Mouse (Mus musculus): ENCODE results near the gene Zmat3. TPM values are rescaled to one million over a fixed set of nuclear protein-coding genes. Genes with fewer than 3 reads are reported as not detected.
A peak's percentile ranks its signal among the peaks of the same experiment; 100 is the strongest.

The Zmat3 gene
- polyA plus RNA-seq (2012; ENCODE audit: insufficient read depth, low replicate concordance): 4.0 and 5.0 TPM in 2 replicates

DNA sequence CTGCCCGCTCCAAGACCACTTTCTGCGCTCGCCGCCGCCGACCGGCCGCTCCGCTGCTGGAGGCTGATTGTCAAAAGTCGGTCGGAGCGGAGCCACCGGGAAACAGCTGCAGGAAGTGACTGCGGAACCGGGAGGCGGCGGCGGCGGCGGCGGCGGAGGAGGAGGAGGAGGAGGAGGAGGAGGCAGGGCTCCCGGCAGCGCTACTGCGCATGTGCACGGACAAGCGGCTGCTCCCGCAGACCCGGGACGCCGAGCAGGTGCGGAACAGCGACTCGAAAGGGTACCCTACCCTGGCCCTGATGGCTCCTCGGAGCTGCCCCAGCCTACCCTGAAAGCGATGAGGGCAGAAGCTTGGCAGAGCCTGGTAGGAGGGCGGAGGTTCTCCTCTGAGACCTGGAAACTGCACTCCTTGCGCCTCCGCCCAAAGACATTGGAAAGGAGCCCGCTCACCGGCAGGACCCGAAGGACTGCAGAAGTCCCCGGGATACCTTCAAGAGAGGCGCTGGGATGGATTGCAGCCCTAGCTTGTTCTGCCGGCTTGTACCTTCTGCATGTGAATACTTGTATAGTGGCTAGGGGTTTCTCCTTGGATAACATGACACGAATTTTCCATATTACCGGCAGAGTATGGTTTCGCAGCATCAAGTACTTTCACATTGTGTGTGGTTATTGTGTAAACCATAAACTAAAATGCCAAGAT is at the start of gene Zmat3:
Gene Zmat3, minus strand, starts transcription at position 469 of the 700 bp plus-strand sequence.
- Histone ChIP-seq H3K9me3 (no peaks in the 10 kb centered on the region), H3K4me1 (peaks cover 53% of the 10 kb centered on the region)
- TF ChIP-seq FLI1 (IDR thresholded peaks at IDR 0.05; ENCODE audit: low read length) (no peak), GATA1 (IDR thresholded peaks at IDR 0.05; ENCODE audit: borderline replicate concordance, low read length) (no peak)

DNA sequence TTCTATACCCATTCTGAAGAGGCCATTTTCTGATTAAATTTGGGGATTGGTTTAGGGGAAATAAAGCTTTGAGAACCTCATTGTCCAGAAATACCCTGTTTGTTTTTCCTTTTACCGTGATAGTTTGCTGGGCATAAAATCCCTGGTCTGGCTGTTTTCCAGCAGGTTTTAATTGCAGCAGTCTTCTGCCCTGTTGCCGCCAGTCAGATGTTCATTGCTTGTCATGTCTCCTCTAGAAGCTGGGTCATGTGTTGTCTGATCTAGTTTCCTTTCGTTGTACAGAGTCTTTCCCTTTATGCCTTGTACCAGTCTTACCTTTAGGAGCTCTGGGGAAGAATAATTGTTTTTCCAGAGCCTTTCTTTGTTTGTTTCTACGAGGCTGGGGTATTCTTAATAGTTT is 48.6 kb upstream of the Zmat3 start:
- no peak overlapping the region for H3K4me3 ChIP-seq (replicated peaks)
- H3K27me3 ChIP-seq (replicated peaks): no peaks in the 10 kb centered on the region
- H3K9me3 ChIP-seq: no peaks in the 10 kb centered on the region
- no peak for TF ChIP-seq FLI1 (IDR thresholded peaks at IDR 0.05; ENCODE audit: low read length)
- no peak for TF ChIP-seq GATA1 (IDR thresholded peaks at IDR 0.05; ENCODE audit: borderline replicate concordance, low read length)
- peaks cover 3% of the 10 kb centered on the region for H3K36me3 ChIP-seq (replicated peaks; ENCODE audit: low read length)
- peaks cover 56% of the 10 kb centered on the region for H3K4me1 ChIP-seq

More for the DNA sequence above, at the start of gene Zmat3:
- Histone ChIP-seq H3K36me3 (replicated peaks; ENCODE audit: low read length) (peaks cover 10% of the 10 kb centered on the region), H3K4me3 (replicated peaks) (peak within 1 kb of the TSS; percentile 99), H3K27me3 (replicated peaks) (no peaks in the 10 kb centered on the region)

DNA sequence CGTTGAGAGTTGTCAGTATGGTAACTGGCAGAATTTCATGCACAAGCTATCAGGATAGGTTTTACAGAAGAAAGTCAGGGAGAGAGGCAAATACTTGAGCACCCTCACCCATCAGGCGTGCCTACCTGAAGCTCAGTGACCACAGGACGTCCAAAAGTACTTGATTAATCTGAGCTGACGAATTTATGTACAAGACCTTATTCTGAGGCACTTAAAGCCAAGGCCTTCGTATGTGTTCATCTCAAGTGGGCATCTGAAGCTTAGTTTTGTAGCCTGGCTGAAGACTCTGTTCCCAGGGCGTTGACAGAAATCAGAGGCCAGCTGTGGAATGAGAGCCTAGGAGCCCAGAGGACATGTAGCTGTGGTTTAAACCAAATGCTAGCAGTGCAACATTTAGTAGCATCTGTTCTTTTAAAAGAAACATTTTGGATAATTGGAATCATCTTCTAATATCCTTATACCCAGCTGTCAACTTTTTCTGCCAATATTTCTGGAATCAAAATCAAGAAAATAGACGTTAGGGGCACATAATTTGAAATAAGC is 46.8 kb upstream of the Zmat3 start:
- no peak for TF ChIP-seq FLI1 (IDR thresholded peaks at IDR 0.05; ENCODE audit: low read length)
- TF ChIP-seq GATA1 (IDR thresholded peaks at IDR 0.05; ENCODE audit: borderline replicate concordance, low read length): no peak
- Histone ChIP-seq H3K36me3 (replicated peaks; ENCODE audit: low read length) (peaks cover 13% of the 10 kb centered on the region), H3K4me3 (replicated peaks) (no peak overlapping the region), H3K4me1 (peaks cover 60% of the 10 kb centered on the region), H3K9me3 (0 out of 2 replicates have a peak, but pooled peaks cover 5% of the 10 kb centered on the region), H3K27me3 (replicated peaks) (no peaks in the 10 kb centered on the region)

DNA sequence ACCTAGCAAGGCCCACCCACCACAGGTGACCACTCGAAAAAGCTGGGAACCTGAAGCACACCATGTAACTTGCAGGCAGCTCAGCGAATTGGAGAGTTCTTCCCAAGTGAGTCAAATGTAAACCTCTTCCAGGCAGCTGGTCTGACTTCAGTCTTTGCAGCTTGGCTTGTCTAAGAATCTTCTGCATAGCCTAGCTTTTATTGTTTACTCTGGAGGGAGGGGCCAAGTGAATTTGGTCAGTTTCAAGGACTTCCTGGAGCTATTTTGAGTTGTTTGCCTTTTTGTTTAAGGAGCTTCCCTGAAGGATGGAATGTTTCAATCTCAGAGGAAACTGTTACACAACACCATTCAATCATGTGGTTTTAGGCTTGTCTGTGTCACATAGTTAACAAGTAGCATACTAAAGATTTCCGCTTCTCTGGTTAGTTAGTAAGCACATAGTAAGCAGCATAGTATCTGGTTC is 43.0 kb upstream of the Zmat3 start:
- 0 out of 2 replicates have a peak, but pooled peaks cover 5% of the 10 kb centered on the region for H3K9me3 ChIP-seq
- no peak overlapping the region for H3K4me3 ChIP-seq (replicated peaks)
- TF ChIP-seq FLI1 (IDR thresholded peaks at IDR 0.05; ENCODE audit: low read length): no peak
- TF ChIP-seq GATA1 (IDR thresholded peaks at IDR 0.05; ENCODE audit: borderline replicate concordance, low read length): no peak
- H3K4me1 ChIP-seq: peaks cover 67% of the 10 kb centered on the region
- H3K27me3 ChIP-seq (replicated peaks): no peaks in the 10 kb centered on the region
- peaks cover 19% of the 10 kb centered on the region for H3K36me3 ChIP-seq (replicated peaks; ENCODE audit: low read length)

DNA sequence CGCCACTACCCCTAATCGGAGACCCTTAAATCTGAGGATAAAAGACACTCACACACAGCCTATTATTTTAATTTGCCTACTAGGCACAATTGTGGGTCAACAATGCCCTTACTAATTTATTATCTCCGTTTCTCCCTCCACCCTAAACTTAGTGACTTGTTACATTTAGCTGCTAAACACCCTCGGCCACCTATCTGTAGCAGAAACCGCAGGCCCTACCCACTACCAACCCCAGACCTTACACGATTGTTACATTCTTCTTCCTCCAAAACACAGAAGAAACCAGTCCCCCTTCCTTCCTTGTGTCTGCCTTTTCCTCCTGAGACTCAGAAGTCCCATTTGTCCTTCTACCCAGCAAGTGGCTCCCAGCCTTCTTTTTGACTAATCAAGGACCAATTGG is 41.0 kb upstream of the Zmat3 start:
- H3K9me3 ChIP-seq: 0 out of 2 replicates have a peak, but pooled peaks cover 5% of the 10 kb centered on the region
- H3K36me3 ChIP-seq (replicated peaks; ENCODE audit: low read length): peaks cover 16% of the 10 kb centered on the region
- peaks cover 68% of the 10 kb centered on the region for H3K4me1 ChIP-seq

DNA sequence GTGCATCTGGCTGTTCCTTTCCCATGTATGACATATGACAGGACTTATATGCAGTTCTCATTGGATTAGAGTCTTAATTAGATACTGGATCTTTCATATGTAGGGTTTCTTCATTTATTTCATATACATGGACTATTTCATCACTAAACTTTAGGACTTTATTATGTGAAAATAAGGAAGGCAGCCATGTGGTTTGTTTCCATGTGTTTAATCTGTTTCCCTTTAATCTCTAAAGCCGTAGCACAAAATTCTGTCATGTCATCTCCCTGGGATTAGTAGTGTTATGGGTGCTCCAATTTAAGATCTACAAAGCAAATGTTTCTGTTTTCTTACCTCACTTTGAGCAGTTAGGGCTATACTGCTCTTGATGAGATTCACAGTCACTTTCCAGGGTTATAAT is 39.9 kb upstream of the Zmat3 start:
- Histone ChIP-seq H3K4me3 (replicated peaks) (no peak overlapping the region), H3K9me3 (0 out of 2 replicates have a peak, but pooled peaks cover 5% of the 10 kb centered on the region), H3K27me3 (replicated peaks) (no peaks in the 10 kb centered on the region), H3K4me1 (peaks cover 77% of the 10 kb centered on the region), H3K36me3 (replicated peaks; ENCODE audit: low read length) (peaks cover 16% of the 10 kb centered on the region)
- TF ChIP-seq GATA1 (IDR thresholded peaks at IDR 0.05; ENCODE audit: borderline replicate concordance, low read length) (no peak), FLI1 (IDR thresholded peaks at IDR 0.05; ENCODE audit: low read length) (no peak)

More for the DNA sequence above, 41.0 kb upstream of the Zmat3 start:
- Histone ChIP-seq H3K4me3 (replicated peaks) (no peak overlapping the region), H3K27me3 (replicated peaks) (no peaks in the 10 kb centered on the region)
- no peak for TF ChIP-seq GATA1 (IDR thresholded peaks at IDR 0.05; ENCODE audit: borderline replicate concordance, low read length)
- no peak for TF ChIP-seq FLI1 (IDR thresholded peaks at IDR 0.05; ENCODE audit: low read length)

DNA sequence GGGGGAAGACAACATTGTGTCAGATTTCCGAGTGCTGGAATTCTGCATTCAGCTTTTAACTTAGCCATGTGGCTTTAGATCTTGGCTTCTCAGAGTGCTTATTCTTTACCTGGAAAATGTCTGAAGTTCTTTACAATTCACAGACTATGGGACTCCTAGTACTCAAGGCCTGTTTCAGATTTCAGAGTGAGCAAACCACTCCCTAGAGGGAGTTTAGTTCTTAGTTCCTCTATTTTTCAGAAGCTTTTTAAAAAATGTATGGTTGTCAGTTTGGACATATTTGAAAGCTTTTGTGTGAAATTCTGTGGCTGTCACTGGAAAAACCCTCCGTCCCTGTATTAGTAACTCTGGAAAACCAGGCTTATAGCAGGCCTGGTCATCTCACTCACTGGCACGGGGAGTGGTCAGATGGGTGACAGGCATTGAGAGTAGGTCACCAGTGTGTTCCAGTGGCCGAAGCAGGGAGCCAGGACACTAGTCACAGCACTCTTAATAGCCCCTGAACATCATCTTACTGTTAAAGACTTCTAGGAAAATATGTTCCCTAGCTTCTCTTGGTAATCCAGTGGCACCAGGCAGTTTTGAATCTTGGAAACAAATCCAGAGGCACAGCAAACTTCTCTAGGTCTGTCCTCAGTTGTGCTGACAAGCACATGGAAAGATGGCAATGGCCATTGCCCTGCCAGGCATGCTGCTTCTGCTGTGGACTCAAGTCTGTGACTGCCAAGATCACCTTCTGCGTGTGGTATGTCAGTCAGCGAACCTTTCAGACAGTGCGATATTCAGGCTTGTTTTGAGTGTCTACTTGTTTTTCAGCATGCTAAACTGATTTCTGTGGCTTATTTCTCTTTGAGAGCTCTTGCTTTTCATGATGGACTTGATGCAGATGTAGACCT is 37.4 kb upstream of the Zmat3 start:
- Histone ChIP-seq H3K4me1 (peaks cover 83% of the 10 kb centered on the region), H3K36me3 (replicated peaks; ENCODE audit: low read length) (peaks cover 10% of the 10 kb centered on the region), H3K4me3 (replicated peaks) (peak overlapping the region; percentile 21), H3K27me3 (replicated peaks) (no peaks in the 10 kb centered on the region), H3K9me3 (no peaks in the 10 kb centered on the region)
- no peak for TF ChIP-seq FLI1 (IDR thresholded peaks at IDR 0.05; ENCODE audit: low read length)
- TF ChIP-seq GATA1 (IDR thresholded peaks at IDR 0.05; ENCODE audit: borderline replicate concordance, low read length): no peak

DNA sequence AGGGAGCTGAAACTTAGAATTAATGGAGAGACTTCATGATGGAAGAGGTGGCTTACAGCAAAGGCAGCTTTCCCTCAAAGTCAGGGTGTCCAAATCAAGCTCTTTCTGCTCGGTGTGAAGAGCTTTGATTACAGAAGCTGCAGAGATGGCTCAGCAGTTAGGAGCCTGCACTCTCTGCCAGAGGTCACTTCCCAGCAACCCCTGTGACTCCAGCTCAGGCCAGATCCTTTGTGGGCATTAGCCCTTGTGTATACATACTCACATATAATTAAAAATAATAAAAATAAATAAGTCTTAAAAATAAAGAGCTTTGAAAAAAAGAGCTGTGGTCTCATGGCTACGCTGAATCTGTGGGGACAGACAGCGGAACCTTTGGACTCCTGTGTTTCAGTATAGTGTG is 35.8 kb upstream of the Zmat3 start:
- peaks cover 69% of the 10 kb centered on the region for H3K4me1 ChIP-seq
- TF ChIP-seq FLI1 (IDR thresholded peaks at IDR 0.05; ENCODE audit: low read length): no peak
- no peak for TF ChIP-seq GATA1 (IDR thresholded peaks at IDR 0.05; ENCODE audit: borderline replicate concordance, low read length)
- H3K36me3 ChIP-seq (replicated peaks; ENCODE audit: low read length): no peaks in the 10 kb centered on the region
- no peaks in the 10 kb centered on the region for H3K9me3 ChIP-seq
- no peaks in the 10 kb centered on the region for H3K27me3 ChIP-seq (replicated peaks)
- no peak overlapping the region for H3K4me3 ChIP-seq (replicated peaks)

DNA sequence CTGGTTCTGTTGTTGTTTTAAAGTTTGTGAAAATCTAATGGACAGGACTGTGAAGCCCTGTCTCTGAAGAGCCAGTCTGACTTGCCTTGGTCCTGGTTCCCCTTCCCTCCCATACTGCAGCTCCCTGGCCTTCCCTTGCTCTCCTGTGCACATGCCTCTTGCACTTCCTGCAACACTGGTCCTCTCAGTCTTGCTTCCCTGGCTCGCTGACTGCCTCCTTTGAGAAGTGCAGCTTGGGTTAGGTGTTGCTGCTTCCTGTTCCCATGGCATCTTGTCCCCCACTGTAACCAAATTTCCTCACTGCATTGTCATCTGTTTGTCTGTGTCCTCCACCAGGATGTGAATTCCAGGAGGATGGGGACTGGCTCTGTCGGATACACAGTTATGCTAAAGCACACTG is 34.1 kb upstream of the Zmat3 start:
- Histone ChIP-seq H3K36me3 (replicated peaks; ENCODE audit: low read length) (no peaks in the 10 kb centered on the region), H3K9me3 (no peaks in the 10 kb centered on the region), H3K4me1 (peaks cover 52% of the 10 kb centered on the region), H3K4me3 (replicated peaks) (peak overlapping the region; percentile 83), H3K27me3 (replicated peaks) (no peaks in the 10 kb centered on the region)
- no peak for TF ChIP-seq GATA1 (IDR thresholded peaks at IDR 0.05; ENCODE audit: borderline replicate concordance, low read length)

All from megakaryocyte, embryonic 14.5 days (primary cell).